Mouse (Mus musculus): ENCODE data around the gene Macrod1. TPM values are rescaled to one million over a fixed set of nuclear protein-coding genes. Genes with fewer than 3 reads are reported as not detected.
A peak's percentile ranks its signal among the peaks of the same experiment; 100 is the strongest.

Macrod1 gene
- total RNA-seq, 2 experiments from 2014 or later, result 22.9 to 23.7 TPM

DNA sequence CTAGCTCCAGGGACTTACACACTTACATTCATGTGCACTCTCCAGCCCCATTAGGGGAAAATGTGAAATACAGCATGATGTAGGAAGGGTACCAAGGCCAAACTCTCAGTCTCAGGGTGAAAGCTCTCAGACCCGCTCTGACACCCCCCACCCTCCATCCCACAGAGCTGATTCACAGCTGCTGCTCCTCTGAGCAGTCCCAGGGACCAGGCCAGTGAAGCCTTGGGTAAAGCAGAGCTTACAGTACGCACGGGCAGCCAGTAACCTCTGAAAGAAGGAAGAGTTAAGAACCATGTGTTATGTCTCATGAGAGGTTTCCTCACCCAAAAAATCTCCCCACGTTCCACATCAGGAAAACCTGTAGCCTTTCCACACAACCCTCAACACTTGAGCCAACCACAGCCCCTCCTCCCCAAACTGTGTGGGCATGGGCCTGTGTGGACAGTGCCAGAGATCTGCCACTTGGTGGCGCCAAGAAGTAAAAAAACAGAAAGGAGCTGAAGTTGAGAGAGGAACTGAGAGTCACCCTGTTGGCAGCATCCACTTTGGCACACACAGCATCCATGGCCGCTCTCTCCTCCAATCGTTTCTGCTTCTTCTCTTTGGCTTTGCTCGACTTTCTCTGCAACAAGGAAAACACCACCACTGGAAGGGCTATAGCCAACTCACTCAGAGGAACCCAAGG is 178.1 kb downstream of the Macrod1 start:
- peak; percentile 73 to 89 for DNase-seq (ENCODE audit: low spot score in 2 of 2)

DNA sequence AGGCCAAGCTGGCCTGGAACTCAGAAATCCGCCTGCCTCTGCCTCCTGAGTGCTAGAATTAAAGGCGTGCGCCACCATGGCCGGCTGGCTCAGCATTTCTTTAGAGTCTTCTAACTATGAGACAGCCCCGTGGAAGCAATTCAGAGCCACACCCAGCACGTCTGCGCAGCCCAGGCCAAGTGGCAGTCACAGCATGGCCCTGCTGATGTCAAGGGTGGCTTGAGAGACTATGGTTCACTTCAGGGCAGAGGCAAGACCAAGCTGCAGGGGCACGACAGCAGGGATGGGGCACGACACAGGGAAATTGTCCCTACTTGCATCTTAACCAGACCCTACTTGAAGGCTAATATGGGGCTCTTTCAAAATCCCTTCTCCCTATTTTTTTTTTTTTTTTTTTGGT is 178.9 kb downstream of the Macrod1 start:
- DNase-seq (ENCODE audit: low spot score in 2 of 2), result no peak

DNA sequence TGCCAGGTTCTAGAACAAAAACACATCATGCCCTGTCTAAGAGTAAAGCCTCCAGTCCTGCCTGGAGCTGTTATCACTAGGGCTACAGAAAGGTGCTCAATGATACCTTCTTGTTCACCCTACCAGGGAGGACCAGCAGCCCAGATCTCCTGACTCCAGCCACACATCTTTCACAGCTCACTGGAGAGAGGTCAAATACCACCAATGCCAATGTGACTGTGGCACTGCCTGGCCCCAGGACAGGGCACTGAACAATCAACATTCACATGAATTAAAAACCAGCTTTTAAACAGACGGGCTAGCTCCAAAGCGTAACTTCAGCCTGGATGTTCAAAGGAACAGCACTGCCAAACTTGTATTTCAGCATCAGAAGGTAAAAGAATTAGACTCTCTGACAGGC is 179.4 kb downstream of the Macrod1 start:
- DNase-seq (ENCODE audit: low spot score in 2 of 2), result no peak

GRCm38 (mm10) chr19:7236742-7237141 is 180.1 kb downstream of the Macrod1 start:
- DNase-seq (ENCODE audit: low spot score in 2 of 2), result no peak

- no peak for DNase-seq (ENCODE audit: low spot score in 2 of 2)
Observed at GRCm38 (mm10) chr19:7239574-7239973, 183.0 kb downstream of the Macrod1 start.

DNA sequence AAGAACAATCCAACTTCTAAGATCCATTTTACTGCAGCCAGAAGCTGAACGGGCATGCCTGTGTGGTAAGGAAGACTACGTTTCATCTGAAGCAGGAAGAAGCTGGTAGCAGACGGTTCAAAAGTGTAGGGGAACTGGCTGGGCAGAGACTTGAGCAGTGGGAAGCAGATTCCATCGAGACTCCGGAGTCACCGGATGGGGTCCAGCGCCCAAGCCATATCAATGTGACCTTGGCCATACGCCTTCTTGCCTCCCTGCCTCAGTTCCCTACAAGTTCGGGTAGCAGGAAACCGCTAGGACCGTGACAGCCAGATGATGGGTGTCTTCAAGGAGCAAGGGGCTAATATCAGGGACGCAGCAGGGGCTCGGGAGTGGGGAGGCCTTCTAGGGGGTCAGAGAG is 183.7 kb downstream of the Macrod1 start:
- no peak for DNase-seq (ENCODE audit: low spot score in 2 of 2)

DNA sequence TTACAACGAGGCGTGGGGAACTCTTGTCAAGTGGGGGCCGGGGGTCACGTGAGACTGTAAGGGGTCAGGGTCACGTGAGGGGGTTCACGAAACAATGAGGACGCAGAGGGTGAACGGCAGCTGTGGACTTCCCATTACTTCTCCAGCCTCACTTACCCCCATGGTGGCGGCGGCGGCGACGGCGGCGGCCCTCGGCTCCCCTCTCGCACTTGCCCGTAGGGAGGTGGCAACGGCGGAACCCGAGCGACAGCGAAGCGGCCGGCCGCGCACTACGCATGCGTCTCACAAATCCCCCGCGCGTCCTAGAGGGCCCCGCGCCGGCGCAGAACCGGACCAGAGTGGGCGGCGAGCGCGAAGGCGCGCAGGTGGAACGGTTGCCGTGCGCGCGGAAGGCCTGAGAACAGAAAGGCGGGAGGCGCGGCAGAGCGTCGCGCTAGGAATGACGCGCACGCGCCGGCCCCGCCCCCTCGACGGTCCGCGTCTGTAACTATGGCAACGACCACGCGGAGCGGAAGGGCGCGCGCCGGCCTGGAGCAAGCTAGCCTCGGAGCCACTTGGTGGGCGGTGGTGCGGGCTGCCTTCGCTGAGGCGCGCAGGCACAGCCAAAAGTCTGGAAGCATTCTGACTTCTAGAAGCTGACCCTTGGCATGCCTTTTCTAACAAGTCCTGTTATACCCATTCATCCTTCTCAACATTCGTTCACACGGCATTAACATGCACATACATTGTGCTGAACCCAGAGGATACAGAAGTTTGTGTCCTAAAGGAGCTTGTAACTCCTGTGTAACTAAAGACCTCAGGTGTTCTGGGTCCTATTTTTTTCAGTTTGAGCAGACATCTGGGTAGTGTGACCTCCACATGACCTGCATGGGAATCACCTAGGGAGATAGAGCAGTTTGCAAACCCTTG is 184.4 kb downstream of the Macrod1 start, which contains the start of gene Naa40:
Naa40 (minus strand) TSS at position 402 of the 909 bp plus-strand sequence.
- DNase-seq (ENCODE audit: low spot score in 2 of 2), result peak; percentile 88 to 93

DNA sequence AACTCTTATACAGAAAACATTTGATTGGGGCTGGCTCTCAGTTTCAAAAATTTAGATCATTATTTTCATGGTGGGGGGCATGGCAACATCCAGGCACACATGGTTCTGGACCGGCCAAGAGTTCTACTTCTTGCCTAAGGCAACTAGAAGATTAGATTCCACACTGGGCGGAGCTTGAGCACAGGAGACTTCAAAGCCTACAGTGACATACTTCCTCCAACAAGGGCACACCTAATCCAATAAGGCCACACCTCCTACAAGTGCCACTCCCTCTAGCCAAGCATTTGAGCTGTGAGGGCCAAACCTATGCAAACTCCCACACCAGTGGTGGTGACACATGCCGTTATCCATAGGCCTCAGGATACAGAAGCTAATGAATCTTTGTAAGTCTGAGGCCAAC is 189.4 kb downstream of the Macrod1 start:
- DNase-seq (ENCODE audit: low spot score in 2 of 2), result no peak

Other genes with a start within 250 kb of the Macrod1 start
- gene Rps6ka4, start 216.2 kb upstream of the Macrod1 start, total RNA-seq (2021), result 10 to 100 TPM; 36.2 to 43.7 TPM
- 10 to 100 TPM; 13.8 to 16.1 TPM for gene Ccdc88b, start 198.6 kb upstream of the Macrod1 start, total RNA-seq (2021)
- 10 to 100 TPM; 43.1 to 53.9 TPM for gene Trmt112, start 147.1 kb upstream of the Macrod1 start, total RNA-seq (2021)
- 100 to 1,000 TPM; 383 to 385 TPM for gene Prdx5, start 146.7 kb upstream of the Macrod1 start, total RNA-seq (2021)
- gene Esrra, start 135.0 kb upstream of the Macrod1 start, total RNA-seq (2021), result 10 to 100 TPM; 59.5 to 59.6 TPM
- gene Catsperz, start 131.4 kb upstream of the Macrod1 start, total RNA-seq (2021), result 10 to 100 TPM in 1 of 2 experiments, 1 to 10 TPM in 1; 8.2 to 12.6 TPM
- gene Kcnk4, start 122.3 kb upstream of the Macrod1 start, total RNA-seq (2021), result 10 to 100 TPM; 15.4 to 17.0 TPM
- 10 to 100 TPM; 37.8 to 44.4 TPM for gene Bad, start 114.9 kb upstream of the Macrod1 start, total RNA-seq (2021)
- 100 to 1,000 TPM; 105 to 108 TPM for gene Gpr137, start 114.3 kb upstream of the Macrod1 start, total RNA-seq (2021)
- gene Ppp1r14b, start 81.8 kb upstream of the Macrod1 start, total RNA-seq (2021), result 10 to 100 TPM; 60.8 to 61.9 TPM
- gene Plcb3, start 80.3 kb upstream of the Macrod1 start, total RNA-seq (2021), result 10 to 100 TPM; 13.3 to 14.4 TPM
- 10 to 100 TPM; 94.2 to 94.6 TPM for gene Fkbp2, start 76.3 kb upstream of the Macrod1 start, total RNA-seq (2021)
- gene Vegfb, start 69.2 kb upstream of the Macrod1 start, total RNA-seq (2021), result 10 to 100 TPM; 95.2 to 95.4 TPM
- 10 to 100 TPM; 24.7 to 27.9 TPM for gene Dnajc4, start 64.2 kb upstream of the Macrod1 start, total RNA-seq (2021)
- gene Nudt22, start 60.7 kb upstream of the Macrod1 start, total RNA-seq (2021), result 10 to 100 TPM; 12.7 to 14.0 TPM
- 10 to 100 TPM; 17.2 to 17.8 TPM for gene Trpt1, start 60.7 kb upstream of the Macrod1 start, total RNA-seq (2021)
- gene Fermt3, start 37.3 kb upstream of the Macrod1 start, total RNA-seq (2021), result 1 to 10 TPM; 4.2 to 5.1 TPM
- 100 to 1,000 TPM; 218 to 230 TPM for gene Stip1, start 16.8 kb upstream of the Macrod1 start, total RNA-seq (2021)
- gene Flrt1, start 48.9 kb downstream of the Macrod1 start, total RNA-seq (2021), result 10 to 100 TPM; 21.6 to 22.0 TPM
- 100 to 1,000 TPM; 306 to 307 TPM for gene Otub1, start 149.5 kb downstream of the Macrod1 start, total RNA-seq (2021)
- 1,000 to 10,000 TPM in 1 of 2 experiments, 100 to 1,000 TPM in 1; 974 to 1,030 TPM for gene Cox8a, start 160.8 kb downstream of the Macrod1 start, total RNA-seq (2021)
- 10 to 100 TPM; 28.5 to 29.8 TPM for gene Naa40, start 184.4 kb downstream of the Macrod1 start, total RNA-seq (2021)
- 10 to 100 TPM; 12.7 to 13.9 TPM for gene Rcor2, start 210.5 kb downstream of the Macrod1 start, total RNA-seq (2021)

All from layer of hippocampus, adult 18-20 months (tissue).